Mouse (Mus musculus): ENCODE measurements around the gene Zmiz2. TPM values are rescaled to one million over a fixed set of nuclear protein-coding genes. Genes with fewer than 3 reads are reported as not detected.

Gene Zmiz2
- polyA plus RNA-seq, 1 experiment from 2014 or later, result 12.7 TPM

GRCm38 (mm10) chr11:6420722-6421350 lies 32.0 kb downstream of the Zmiz2 start:
- DNase-seq (ENCODE audit: low spot score) (no peak), ATAC-seq (replicated peaks; ENCODE audit: low FRiP score) (no peak)
- WGBS, result 68% methylated on average over 2 of the region's 2 CpGs
- no peak overlapping the region for H3K4me3 ChIP-seq (ENCODE audit: low read depth, low read length)
- no peak overlapping the region for H3K4me2 ChIP-seq
- peaks cover 37% of the 10 kb centered on the region for H3K36me3 ChIP-seq (ENCODE audit: control insufficient read depth, insufficient read depth, low read length)
- H3K4me1 ChIP-seq (replicated peaks; ENCODE audit: control insufficient read depth, insufficient read depth, low read length), result peaks cover 16% of the 10 kb centered on the region
- no peaks in the 10 kb centered on the region for H3K9me3 ChIP-seq (ENCODE audit: control insufficient read depth, low read length)
- no peak overlapping the region for H3K9ac ChIP-seq (ENCODE audit: low read depth, low read length)
- H3K27me3 ChIP-seq (replicated peaks; ENCODE audit: control insufficient read depth, insufficient read depth, low read length), result no peaks in the 10 kb centered on the region
- peak overlapping the region; percentile 43; the same call in 1 of the 2 replicates for H3K27ac ChIP-seq (ENCODE audit: low read depth, low read length)

GRCm38 (mm10) chr11:6430186-6430585 lies 41.3 kb downstream of the Zmiz2 start:
- DNase-seq (ENCODE audit: low spot score) (no peak), ATAC-seq (replicated peaks; ENCODE audit: low FRiP score) (no peak)
- Histone ChIP-seq H3K9me3 (ENCODE audit: control insufficient read depth, low read length) (no peaks in the 10 kb centered on the region), H3K9ac (ENCODE audit: low read depth, low read length) (no peak overlapping the region), H3K4me1 (replicated peaks; ENCODE audit: control insufficient read depth, insufficient read depth, low read length) (no peaks in the 10 kb centered on the region), H3K4me3 (ENCODE audit: low read depth, low read length) (no peak overlapping the region), H3K36me3 (ENCODE audit: control insufficient read depth, insufficient read depth, low read length) (peaks cover 23% of the 10 kb centered on the region), H3K27ac (ENCODE audit: low read depth, low read length) (no peak overlapping the region), H3K4me2 (no peak overlapping the region), H3K27me3 (replicated peaks; ENCODE audit: control insufficient read depth, insufficient read depth, low read length) (no peaks in the 10 kb centered on the region)
- 89% methylated on average over 7 of the region's 7 CpGs for WGBS

GRCm38 (mm10) chr11:6436442-6436841 lies 47.6 kb downstream of the Zmiz2 start:
- H3K27me3 ChIP-seq (replicated peaks; ENCODE audit: control insufficient read depth, insufficient read depth, low read length), result no peaks in the 10 kb centered on the region
- peaks cover 16% of the 10 kb centered on the region for H3K36me3 ChIP-seq (ENCODE audit: control insufficient read depth, insufficient read depth, low read length)
- no peaks in the 10 kb centered on the region for H3K4me1 ChIP-seq (replicated peaks; ENCODE audit: control insufficient read depth, insufficient read depth, low read length)
- H3K9ac ChIP-seq (ENCODE audit: low read depth, low read length), result no peak overlapping the region
- H3K4me3 ChIP-seq (ENCODE audit: low read depth, low read length), result no peak overlapping the region
- no peak overlapping the region for H3K27ac ChIP-seq (ENCODE audit: low read depth, low read length)
- DNase-seq (ENCODE audit: low spot score), result no peak
- WGBS, result 63% methylated on average over 8 of the region's 8 CpGs
- ATAC-seq (replicated peaks; ENCODE audit: low FRiP score), result peak; percentile 76; the same call in 1 of the 2 replicates
- H3K9me3 ChIP-seq (ENCODE audit: control insufficient read depth, low read length), result no peaks in the 10 kb centered on the region
- H3K4me2 ChIP-seq, result no peak overlapping the region

- H3K36me3 ChIP-seq (ENCODE audit: control insufficient read depth, insufficient read depth, low read length), result peaks cover 14% of the 10 kb centered on the region
These were observed 48.8 kb downstream of the Zmiz2 start for GRCm38 (mm10) chr11:6437667-6438066.

GRCm38 (mm10) chr11:6440171-6440570 lies 51.3 kb downstream of the Zmiz2 start:
- Histone ChIP-seq H3K4me3 (ENCODE audit: low read depth, low read length) (no peak overlapping the region), H3K9me3 (ENCODE audit: control insufficient read depth, low read length) (no peaks in the 10 kb centered on the region), H3K27ac (ENCODE audit: low read depth, low read length) (no peak overlapping the region), H3K36me3 (ENCODE audit: control insufficient read depth, insufficient read depth, low read length) (peaks cover 8% of the 10 kb centered on the region; the same call in 1 of the 2 replicates), H3K4me2 (no peak overlapping the region), H3K27me3 (replicated peaks; ENCODE audit: control insufficient read depth, insufficient read depth, low read length) (no peaks in the 10 kb centered on the region), H3K9ac (ENCODE audit: low read depth, low read length) (no peak overlapping the region), H3K4me1 (replicated peaks; ENCODE audit: control insufficient read depth, insufficient read depth, low read length) (0 out of 2 replicates have a peak, but pooled peaks cover 4% of the 10 kb centered on the region)
- ATAC-seq (replicated peaks; ENCODE audit: low FRiP score), result no peak
- DNase-seq (ENCODE audit: low spot score), result no peak
- 87% methylated on average over 4 of the region's 4 CpGs for WGBS

More at GRCm38 (mm10) chr11:6437667-6438066, 48.8 kb downstream of the Zmiz2 start:
- Histone ChIP-seq H3K9ac (ENCODE audit: low read depth, low read length) (no peak overlapping the region), H3K27ac (ENCODE audit: low read depth, low read length) (no peak overlapping the region), H3K27me3 (replicated peaks; ENCODE audit: control insufficient read depth, insufficient read depth, low read length) (no peaks in the 10 kb centered on the region), H3K4me1 (replicated peaks; ENCODE audit: control insufficient read depth, insufficient read depth, low read length) (0 out of 2 replicates have a peak, but pooled peaks cover 2% of the 10 kb centered on the region), H3K9me3 (ENCODE audit: control insufficient read depth, low read length) (no peaks in the 10 kb centered on the region), H3K4me3 (ENCODE audit: low read depth, low read length) (no peak overlapping the region), H3K4me2 (no peak overlapping the region)
- ATAC-seq (replicated peaks; ENCODE audit: low FRiP score) (no peak), DNase-seq (ENCODE audit: low spot score) (no peak)
- WGBS, result 92% methylated on average over 2 of the region's 2 CpGs

GRCm38 (mm10) chr11:6442566-6442965 lies 53.7 kb downstream of the Zmiz2 start:
- WGBS, result 86% methylated on average over 4 of the region's 4 CpGs

GRCm38 (mm10) chr11:6443102-6443501 lies 54.2 kb downstream of the Zmiz2 start:
- Histone ChIP-seq H3K36me3 (ENCODE audit: control insufficient read depth, insufficient read depth, low read length) (no peaks in the 10 kb centered on the region), H3K9me3 (ENCODE audit: control insufficient read depth, low read length) (no peaks in the 10 kb centered on the region), H3K27me3 (replicated peaks; ENCODE audit: control insufficient read depth, insufficient read depth, low read length) (no peaks in the 10 kb centered on the region), H3K4me1 (replicated peaks; ENCODE audit: control insufficient read depth, insufficient read depth, low read length) (0 out of 2 replicates have a peak, but pooled peaks cover 5% of the 10 kb centered on the region), H3K4me2 (peak overlapping the region; percentile 76), H3K27ac (ENCODE audit: low read depth, low read length) (peak overlapping the region; percentile 83), H3K4me3 (ENCODE audit: low read depth, low read length) (peak overlapping the region; percentile 72), H3K9ac (ENCODE audit: low read depth, low read length) (peak overlapping the region; percentile 78)
- DNase-seq (ENCODE audit: low spot score) (no peak), ATAC-seq (replicated peaks; ENCODE audit: low FRiP score) (no peak)
- WGBS, result 47% methylated on average over 4 of the region's 4 CpGs

More at GRCm38 (mm10) chr11:6442566-6442965, 53.7 kb downstream of the Zmiz2 start:
- no peak for DNase-seq (ENCODE audit: low spot score)
- Histone ChIP-seq H3K27me3 (replicated peaks; ENCODE audit: control insufficient read depth, insufficient read depth, low read length) (no peaks in the 10 kb centered on the region), H3K4me1 (replicated peaks; ENCODE audit: control insufficient read depth, insufficient read depth, low read length) (0 out of 2 replicates have a peak, but pooled peaks cover 5% of the 10 kb centered on the region), H3K27ac (ENCODE audit: low read depth, low read length) (no peak overlapping the region), H3K9ac (ENCODE audit: low read depth, low read length) (no peak overlapping the region), H3K4me3 (ENCODE audit: low read depth, low read length) (no peak overlapping the region), H3K4me2 (peak overlapping the region; percentile 76), H3K9me3 (ENCODE audit: control insufficient read depth, low read length) (no peaks in the 10 kb centered on the region), H3K36me3 (ENCODE audit: control insufficient read depth, insufficient read depth, low read length) (no peaks in the 10 kb centered on the region)
- ATAC-seq (replicated peaks; ENCODE audit: low FRiP score), result no peak

GRCm38 (mm10) chr11:6443727-6444076 lies 54.8 kb downstream of the Zmiz2 start:
- 1% methylated on average over 10 of the region's 10 CpGs for WGBS
- no peaks in the 10 kb centered on the region for H3K9me3 ChIP-seq (ENCODE audit: control insufficient read depth, low read length)

More at GRCm38 (mm10) chr11:6443727-6444076, 54.8 kb downstream of the Zmiz2 start:
- Histone ChIP-seq H3K36me3 (ENCODE audit: control insufficient read depth, insufficient read depth, low read length) (no peaks in the 10 kb centered on the region), H3K4me2 (peak overlapping the region; percentile 76), H3K4me1 (replicated peaks; ENCODE audit: control insufficient read depth, insufficient read depth, low read length) (0 out of 2 replicates have a peak, but pooled peaks cover 5% of the 10 kb centered on the region), H3K27me3 (replicated peaks; ENCODE audit: control insufficient read depth, insufficient read depth, low read length) (no peaks in the 10 kb centered on the region), H3K27ac (ENCODE audit: low read depth, low read length) (peak overlapping the region; percentile 83), H3K4me3 (ENCODE audit: low read depth, low read length) (peak overlapping the region; percentile 72), H3K9ac (ENCODE audit: low read depth, low read length) (peak overlapping the region; percentile 78)
- ATAC-seq (replicated peaks; ENCODE audit: low FRiP score) (no peak), DNase-seq (ENCODE audit: low spot score) (no peak)

All from liver, embryonic 11.5 days (tissue).